Mouse (Mus musculus): ENCODE measurements around the gene Nrbf2.

The Nrbf2 gene

GRCm38 (mm10) chr10:67295938-67296466, 10.9 kb upstream of the Nrbf2 start:
- no peak for DNase-seq (ENCODE audit: extremely low spot score, low spot score)

GRCm38 (mm10) chr10:67295331-67295730, 10.2 kb upstream of the Nrbf2 start:
- DNase-seq (ENCODE audit: extremely low spot score, low spot score) = no peak

- DNase-seq (ENCODE audit: extremely low spot score, low spot score) = no peak
Observed at GRCm38 (mm10) chr10:67291087-67291486, 6.0 kb upstream of the Nrbf2 start.

GRCm38 (mm10) chr10:67290622-67291021, 5.5 kb upstream of the Nrbf2 start:
- DNase-seq (ENCODE audit: extremely low spot score, low spot score) = no peak

GRCm38 (mm10) chr10:67287877-67288276, 2.8 kb upstream of the Nrbf2 start:
- DNase-seq (ENCODE audit: extremely low spot score, low spot score) = no peak

GRCm38 (mm10) chr10:67284761-67285175, 337 bp downstream of the Nrbf2 start:
- peak; percentile 62 for DNase-seq (ENCODE audit: extremely low spot score, low spot score)

GRCm38 (mm10) chr10:67284311-67284710, 794 bp downstream of the Nrbf2 start:
- DNase-seq (ENCODE audit: extremely low spot score, low spot score) = peak; percentile 53

GRCm38 (mm10) chr10:67283516-67283915, 1.6 kb downstream of the Nrbf2 start:
- DNase-seq (ENCODE audit: extremely low spot score, low spot score) = no peak

- DNase-seq (ENCODE audit: extremely low spot score, low spot score) = no peak
Observed at GRCm38 (mm10) chr10:67282531-67282930, 2.6 kb downstream of the Nrbf2 start.

GRCm38 (mm10) chr10:67281852-67282251, 3.3 kb downstream of the Nrbf2 start:
- DNase-seq (ENCODE audit: extremely low spot score, low spot score) = no peak

GRCm38 (mm10) chr10:67275916-67276315, 9.2 kb downstream of the Nrbf2 start:
- DNase-seq (ENCODE audit: extremely low spot score, low spot score) = no peak

GRCm38 (mm10) chr10:67264852-67265251, 20.3 kb downstream of the Nrbf2 start:
- peak; percentile 32 for DNase-seq (ENCODE audit: extremely low spot score, low spot score)

- no peak for DNase-seq (ENCODE audit: extremely low spot score, low spot score)
Observed at GRCm38 (mm10) chr10:67253115-67253514, 32.0 kb downstream of the Nrbf2 start.

GRCm38 (mm10) chr10:67252353-67252752, 32.8 kb downstream of the Nrbf2 start:
- DNase-seq (ENCODE audit: extremely low spot score, low spot score) = no peak

- DNase-seq (ENCODE audit: extremely low spot score, low spot score) = no peak
Observed at GRCm38 (mm10) chr10:67250846-67251245, 34.3 kb downstream of the Nrbf2 start.

- DNase-seq (ENCODE audit: extremely low spot score, low spot score) = no peak
Observed at GRCm38 (mm10) chr10:67249486-67249885, 35.6 kb downstream of the Nrbf2 start.

- DNase-seq (ENCODE audit: extremely low spot score, low spot score) = peak; percentile 47
Observed at GRCm38 (mm10) chr10:67247145-67247544, 38.0 kb downstream of the Nrbf2 start.

- DNase-seq (ENCODE audit: extremely low spot score, low spot score) = no peak
Observed at GRCm38 (mm10) chr10:67230439-67230838, 54.7 kb downstream of the Nrbf2 start.

- DNase-seq (ENCODE audit: extremely low spot score, low spot score) = no peak
Observed at GRCm38 (mm10) chr10:67226543-67226942, 58.6 kb downstream of the Nrbf2 start.

- no peak for DNase-seq (ENCODE audit: extremely low spot score, low spot score)
Observed at GRCm38 (mm10) chr10:67226109-67226508, 59.0 kb downstream of the Nrbf2 start.

GRCm38 (mm10) chr10:67225528-67225927, 59.6 kb downstream of the Nrbf2 start:
- DNase-seq (ENCODE audit: extremely low spot score, low spot score) = no peak

GRCm38 (mm10) chr10:67223942-67224341, 61.2 kb downstream of the Nrbf2 start:
- DNase-seq (ENCODE audit: extremely low spot score, low spot score) = no peak

- no peak for DNase-seq (ENCODE audit: extremely low spot score, low spot score)
Observed at GRCm38 (mm10) chr10:67221284-67221683, 63.8 kb downstream of the Nrbf2 start.

GRCm38 (mm10) chr10:67220251-67220650, 64.9 kb downstream of the Nrbf2 start:
- no peak for DNase-seq (ENCODE audit: extremely low spot score, low spot score)
